ENCODE assay signal across 8 mouse cellular contexts in genomic region chr9:44325768-44326370, GRCm38 (mm10). TPM values are rescaled to one million over a fixed set of nuclear protein-coding genes. Genes with fewer than 3 reads are reported as not detected.
A peak's percentile ranks its signal among the peaks of the same experiment; 100 is the strongest.
DNase-seq lines count a peak whose midpoint lies in the region; ATAC-seq lines count a peak whose summit lies in the region.

Gene Dpagt1, plus strand, starts transcription at chr9:44326019.

- ATAC-seq in neural tube, embryonic 11.5 days (ENCODE audit: insufficient read depth, low FRiP score, low TSS enrichment): no peak
- 0 out of 2 replicates have a peak, but pooled peaks have one; percentile 45 for ATAC-seq in embryonic facial prominence, embryonic 14.5 days (ENCODE audit: low read depth)
- no peak; the same call in 1 of the 2 replicates for ATAC-seq in neural tube, embryonic 12.5 days (ENCODE audit: low FRiP score, low read depth)

- H3K36me3 ChIP-seq in neural tube, embryonic 11.5 days (ENCODE audit: control insufficient read depth, insufficient read depth, low read length): no peaks in the 10 kb centered on the region
- H3K36me3 ChIP-seq in embryonic facial prominence, embryonic 14.5 days (ENCODE audit: control insufficient read depth, insufficient read depth, low read length): peaks cover 25% of the 10 kb centered on the region
- peaks cover 18% of the 10 kb centered on the region for H3K36me3 ChIP-seq in neural tube, embryonic 12.5 days

- peak within 1 kb of the TSS; percentile 84 for H3K27ac ChIP-seq in neural tube, embryonic 11.5 days (ENCODE audit: low read depth, low read length)
- H3K27ac ChIP-seq in embryonic facial prominence, embryonic 14.5 days (replicated peaks; ENCODE audit: low read depth, low read length): peak within 1 kb of the TSS; percentile 81
- peak within 1 kb of the TSS; percentile 60 for H3K27ac ChIP-seq in neural tube, embryonic 12.5 days

- no peaks in the 10 kb centered on the region for H3K9me3 ChIP-seq in neural tube, embryonic 11.5 days (ENCODE audit: control insufficient read depth, low read length)
- no peaks in the 10 kb centered on the region for H3K9me3 ChIP-seq in embryonic facial prominence, embryonic 14.5 days (ENCODE audit: control insufficient read depth, low read length)
- H3K9me3 ChIP-seq in neural tube, embryonic 12.5 days: no peaks in the 10 kb centered on the region

- no peak for DNase-seq in neural tube, embryonic 11.5 days (ENCODE audit: low spot score)
- no peak for DNase-seq in neural tube, embryonic 10.5 days (ENCODE audit: extremely low spot score, low spot score)
- DNase-seq in embryonic facial prominence, embryonic 14.5 days (ENCODE audit: low spot score): peak; percentile 77
- DNase-seq in heart, postnatal 10 days: no peak
- no peak for DNase-seq in left cerebral cortex, postnatal 25 days (ENCODE audit: low spot score in 2 of 2)
- DNase-seq in cerebellum, adult 18-20 months: no peak
- DNase-seq in cerebellum, postnatal 10 days: no peak

- peak within 1 kb of the TSS; percentile 81 for H3K4me2 ChIP-seq in neural tube, embryonic 11.5 days (ENCODE audit: low read depth)
- H3K4me2 ChIP-seq in embryonic facial prominence, embryonic 14.5 days (ENCODE audit: low read depth, low read length): peak within 1 kb of the TSS; percentile 84
- peak within 1 kb of the TSS; percentile 83 for H3K4me2 ChIP-seq in neural tube, embryonic 12.5 days (replicated peaks)

- 7% methylated on average over 12 of the region's 12 CpGs for WGBS in neural tube, embryonic 11.5 days
- 4% methylated on average over 12 of the region's 12 CpGs for WGBS in embryonic facial prominence, embryonic 14.5 days
- 9% methylated on average over 12 of the region's 12 CpGs for WGBS in neural tube, embryonic 12.5 days

- peaks cover 5% of the 10 kb centered on the region; the same call in 1 of the 2 replicates for H3K4me1 ChIP-seq in neural tube, embryonic 11.5 days (ENCODE audit: control insufficient read depth, insufficient read depth, low read length)
- H3K4me1 ChIP-seq in embryonic facial prominence, embryonic 14.5 days (ENCODE audit: control insufficient read depth, insufficient read depth, low read length): peaks cover 10% of the 10 kb centered on the region; the same call in 1 of the 2 replicates
- peaks cover 14% of the 10 kb centered on the region for H3K4me1 ChIP-seq in neural tube, embryonic 12.5 days

- intact Hi-C loops in heart, postnatal 10 days (cut with DNase I): loop anchor here (1.0 kb wide), 1 partner anchor 8 kb away; the partner anchor contains the start of gene H2afx
- intact Hi-C loops in left cerebral cortex, postnatal 25 days (cut with DNase I): no loop called here

- no peaks in the 10 kb centered on the region for H3K27me3 ChIP-seq in neural tube, embryonic 11.5 days (ENCODE audit: control insufficient read depth, insufficient read depth, low read length)
- H3K27me3 ChIP-seq in embryonic facial prominence, embryonic 14.5 days (replicated peaks; ENCODE audit: control insufficient read depth, insufficient read depth, low read length): no peaks in the 10 kb centered on the region
- H3K27me3 ChIP-seq in neural tube, embryonic 12.5 days (replicated peaks): no peaks in the 10 kb centered on the region

- H3K4me3 ChIP-seq in neural tube, embryonic 11.5 days (ENCODE audit: low read depth, low read length): peak within 1 kb of the TSS; percentile 84
- peak within 1 kb of the TSS; percentile 67 for H3K4me3 ChIP-seq in embryonic facial prominence, embryonic 14.5 days (ENCODE audit: low read depth, low read length)
- peak within 1 kb of the TSS; percentile 78 for H3K4me3 ChIP-seq in neural tube, embryonic 12.5 days

- peak within 1 kb of the TSS; percentile 92 for H3K9ac ChIP-seq in neural tube, embryonic 11.5 days (ENCODE audit: low read length)
- H3K9ac ChIP-seq in embryonic facial prominence, embryonic 14.5 days (ENCODE audit: low read depth, low read length): peak within 1 kb of the TSS; percentile 88
- H3K9ac ChIP-seq in neural tube, embryonic 12.5 days: peak within 1 kb of the TSS; percentile 77

RNA-seq across cellular contexts. Expression of gene Dpagt1, which starts in this region (rescaled TPM):
- 47.6 and 48.6 TPM in 2 replicates for polyA plus RNA-seq in neural tube, embryonic 11.5 days (2014; fragmentation: Nextera tagmentation; extraction: Ambion mirVana)
- polyA plus RNA-seq in embryonic facial prominence, embryonic 14.5 days (2014; fragmentation: Nextera tagmentation; extraction: Ambion mirVana): 34.3 and 34.9 TPM in 2 replicates
- total RNA-seq in heart, postnatal 10 days (2021): 10 to 100 TPM; 21.1 to 25.2 TPM
- total RNA-seq in left cerebral cortex, postnatal 25 days (2021): 10 to 100 TPM; 12.5 to 13.8 TPM
- polyA plus RNA-seq in neural tube, embryonic 12.5 days (2016; fragmentation: Nextera tagmentation; extraction: Ambion mirVana): 34.6 and 39.1 TPM in 2 replicates
